Mouse (Mus musculus) spleen, postnatal 14 days (tissue): ENCODE measurements around the gene Fam43b.
A peak's percentile ranks its signal among the peaks of the same experiment; 100 is the strongest.

Experiments
- DNase-seq, 2 experiments: peaks; one replicate each; pipeline ENCODE4 v3.0.0; 2021 to 2022; ENCODE audit warnings: low spot score in 2 of 2

Fam43b gene

DNA sequence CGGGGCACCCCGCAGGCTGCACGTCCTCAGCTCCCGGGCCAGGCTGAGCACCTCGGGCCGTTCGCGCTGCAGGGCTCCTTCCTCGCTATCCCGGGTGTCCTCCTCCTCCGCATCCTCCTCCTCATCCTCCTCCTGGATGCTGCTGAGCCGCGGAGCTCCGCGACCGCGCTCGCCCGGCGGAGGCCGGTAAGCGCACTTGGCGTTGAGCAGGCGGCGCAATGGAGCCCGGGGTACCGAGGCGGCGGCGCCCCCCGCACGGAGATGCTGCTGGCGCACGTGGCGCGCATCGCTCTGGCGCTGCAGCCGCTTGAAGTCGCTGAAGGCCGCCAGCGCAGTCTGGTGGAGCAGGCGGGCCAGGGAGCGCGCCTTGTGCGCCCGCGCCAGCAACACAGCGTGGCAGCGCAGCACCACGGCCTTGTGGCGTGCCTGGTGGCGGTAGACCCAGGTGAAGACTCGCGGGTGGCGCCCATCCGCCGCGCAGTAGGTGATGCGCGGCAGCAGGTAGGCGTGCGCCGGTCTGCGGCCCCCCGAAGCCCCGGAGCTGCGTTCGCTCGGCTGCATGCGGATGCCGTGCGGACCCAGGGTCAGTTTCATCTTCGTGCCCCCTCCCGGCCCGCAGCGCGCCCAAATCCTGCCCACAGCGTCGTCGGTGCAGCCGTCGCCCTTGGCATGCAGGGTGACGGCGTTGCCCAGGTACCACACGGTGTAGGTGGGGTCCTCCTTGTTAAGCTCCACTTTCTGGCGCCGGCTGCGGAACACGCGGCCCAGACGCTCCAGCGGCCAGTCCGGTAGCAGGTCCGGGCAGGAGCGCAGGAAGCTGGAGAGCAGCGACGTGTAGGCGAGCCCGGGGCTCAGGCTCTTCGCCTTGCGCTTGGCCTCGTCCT, 999 bp downstream of the Fam43b start:
- DNase-seq, result no peak

DNA sequence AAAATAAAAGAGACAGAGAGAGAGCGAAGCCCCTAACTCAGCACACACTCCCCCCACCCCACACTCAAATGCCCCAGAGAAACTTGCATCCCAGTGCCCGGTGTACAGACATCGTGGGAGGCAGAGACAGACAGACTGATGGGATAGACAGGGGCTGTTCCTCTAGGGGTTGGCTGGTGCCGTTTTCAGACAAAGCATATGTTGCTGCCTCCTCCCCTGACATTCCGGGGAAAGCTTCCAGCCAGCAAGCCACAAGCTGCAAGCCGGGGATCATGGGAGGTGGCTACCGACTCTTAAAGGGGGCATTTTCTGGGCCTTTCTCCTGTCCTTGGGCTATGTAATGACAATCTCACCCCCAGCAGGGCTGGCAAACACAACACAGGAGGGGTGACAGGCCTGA, 2.6 kb downstream of the Fam43b start:
- no peak for DNase-seq

GRCm38 (mm10) chr4:138383789-138384188, 12.5 kb downstream of the Fam43b start:
- no peak for DNase-seq

GRCm38 (mm10) chr4:138382462-138382861, 13.9 kb downstream of the Fam43b start:
- DNase-seq, result no peak

DNA sequence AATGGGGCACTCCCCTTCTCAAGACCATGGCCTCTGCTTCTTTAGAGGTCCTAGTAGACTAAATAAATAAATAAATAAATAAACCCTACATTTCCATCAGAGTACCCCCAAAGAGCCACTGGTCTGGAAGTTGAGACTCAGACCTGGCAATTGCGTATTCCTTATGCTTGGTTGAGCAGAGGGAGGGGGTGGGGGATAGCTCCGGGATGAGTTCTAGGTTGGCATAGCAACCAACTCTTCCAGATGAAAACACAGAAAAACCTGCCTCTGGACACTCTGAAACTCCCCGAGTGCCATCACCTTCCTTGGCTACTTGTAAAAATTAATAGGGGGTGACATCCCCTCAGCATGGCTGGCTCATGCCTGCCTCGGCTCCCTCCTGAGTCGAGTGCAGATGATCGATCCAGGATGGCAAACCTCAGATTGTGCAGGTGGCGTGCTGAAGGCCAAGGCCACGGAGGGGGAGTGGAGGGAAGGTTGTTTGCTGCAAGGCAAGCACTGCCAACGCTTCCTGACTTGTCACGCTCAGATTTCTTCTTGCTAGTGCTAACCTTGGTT, 16.1 kb downstream of the Fam43b start:
- DNase-seq, result no peak

- DNase-seq, result peak in 1 of 2 experiments; percentile 13
Observed at GRCm38 (mm10) chr4:138379091-138379840, 17.1 kb downstream of the Fam43b start.

GRCm38 (mm10) chr4:138377526-138377925, 18.8 kb downstream of the Fam43b start:
- DNase-seq, result no peak

GRCm38 (mm10) chr4:138375117-138375516, 21.2 kb downstream of the Fam43b start:
- DNase-seq, result no peak

GRCm38 (mm10) chr4:138370996-138371516, 25.3 kb downstream of the Fam43b start:
- no peak for DNase-seq

DNA sequence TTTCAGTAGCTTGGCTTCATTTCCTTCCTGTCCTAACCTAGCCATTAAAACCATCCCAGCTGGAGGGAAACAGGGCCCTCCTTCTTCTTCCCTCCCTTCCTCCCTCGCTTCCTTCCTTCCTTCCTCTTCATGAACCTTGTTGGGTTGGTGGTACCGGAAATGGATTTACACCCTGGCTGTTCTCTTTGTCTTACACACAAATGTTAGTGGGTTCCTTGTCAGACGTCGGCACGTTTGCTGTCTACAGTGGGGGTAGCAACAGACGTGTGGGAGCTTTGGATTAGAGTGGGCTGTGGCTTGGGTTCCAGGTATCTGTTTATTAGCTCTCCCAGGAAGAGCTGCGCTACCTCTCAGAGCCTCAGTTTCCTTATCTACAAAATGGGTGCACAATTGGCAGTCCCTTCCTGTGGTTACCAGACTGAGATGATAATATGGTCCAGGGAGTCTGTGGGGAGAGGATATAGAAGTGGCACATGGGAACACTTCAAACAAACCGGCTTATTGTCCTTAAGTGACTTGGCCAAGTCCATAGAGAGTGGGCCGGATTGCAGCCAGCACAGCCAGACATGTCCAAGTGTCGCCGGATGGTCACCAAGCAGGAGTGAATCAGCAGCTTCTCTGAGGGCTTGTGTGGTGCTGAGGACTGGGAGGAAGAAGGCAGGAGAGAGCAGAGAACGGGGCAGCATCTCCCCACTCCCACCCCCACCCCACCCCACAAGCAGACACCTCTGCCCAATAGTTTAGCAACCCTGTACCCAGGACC, 27.6 kb downstream of the Fam43b start:
- no peak for DNase-seq

DNA sequence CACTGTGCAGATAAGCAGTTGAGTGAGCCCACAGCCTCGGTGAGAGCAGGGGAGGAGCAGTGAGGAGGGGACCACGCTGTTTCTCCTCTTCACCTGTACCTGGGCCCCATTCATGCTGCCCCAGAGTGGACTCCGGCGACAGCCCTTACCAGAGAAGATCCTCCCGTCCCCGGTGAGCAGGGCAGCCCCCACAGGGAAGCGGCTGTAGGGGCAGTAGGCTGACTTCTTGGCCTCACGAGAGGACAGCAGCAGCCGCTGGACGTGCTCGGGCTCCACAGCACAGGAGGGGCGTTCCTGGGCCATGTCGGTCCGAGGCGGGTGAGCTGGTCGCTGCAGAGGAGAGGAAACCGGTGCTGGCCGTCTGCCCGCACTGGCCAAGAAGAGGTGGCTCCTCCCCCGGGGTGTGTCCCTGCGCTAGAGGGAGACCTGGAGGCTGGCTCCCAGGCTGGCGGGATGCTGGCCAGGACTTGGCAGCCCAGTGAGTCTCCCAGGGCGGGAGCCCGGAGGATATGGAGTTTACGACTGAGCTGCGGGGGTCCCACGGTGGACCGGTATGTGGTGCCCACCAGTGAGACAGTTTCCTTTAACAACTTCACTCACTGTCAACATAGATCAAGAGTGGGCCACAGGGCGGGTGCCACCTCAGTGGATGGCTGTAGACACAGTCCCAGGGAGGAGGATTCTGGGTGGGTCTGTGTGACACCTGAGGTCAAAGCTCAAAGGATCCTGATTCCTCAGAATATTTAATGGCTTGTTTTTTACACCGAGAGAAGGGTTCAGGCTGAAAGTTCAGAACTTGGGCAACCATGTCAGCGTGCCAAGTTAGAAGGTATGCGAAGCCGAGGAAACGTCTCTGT, 28.5 kb downstream of the Fam43b start, which contains the start of gene Cda:
Cda (minus strand) TSS at position 352 of the 857 bp plus-strand sequence.
- peak in 1 of 2 experiments; percentile 8 for DNase-seq

- no peak for DNase-seq
Observed at GRCm38 (mm10) chr4:138366561-138366960, 29.8 kb downstream of the Fam43b start.

DNA sequence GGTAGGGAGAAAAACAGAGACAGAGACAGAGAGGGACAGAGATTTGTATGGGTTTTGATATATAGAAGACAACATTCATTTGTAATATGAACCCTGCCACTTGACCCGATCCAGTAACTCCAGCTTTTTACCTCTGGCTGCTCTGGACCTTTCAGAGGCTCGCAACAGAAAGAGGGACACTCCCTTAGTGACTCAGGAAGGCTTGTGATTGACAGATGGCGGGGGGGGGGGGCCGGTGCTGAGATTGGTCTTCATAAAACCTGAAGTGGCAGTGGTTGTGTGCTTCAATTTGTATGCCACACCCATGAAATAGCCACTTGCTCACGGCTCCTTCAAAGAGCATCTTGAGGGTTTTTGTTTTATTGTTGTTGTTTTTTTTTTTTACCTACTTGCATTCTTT, 32.8 kb downstream of the Fam43b start:
- no peak for DNase-seq

DNA sequence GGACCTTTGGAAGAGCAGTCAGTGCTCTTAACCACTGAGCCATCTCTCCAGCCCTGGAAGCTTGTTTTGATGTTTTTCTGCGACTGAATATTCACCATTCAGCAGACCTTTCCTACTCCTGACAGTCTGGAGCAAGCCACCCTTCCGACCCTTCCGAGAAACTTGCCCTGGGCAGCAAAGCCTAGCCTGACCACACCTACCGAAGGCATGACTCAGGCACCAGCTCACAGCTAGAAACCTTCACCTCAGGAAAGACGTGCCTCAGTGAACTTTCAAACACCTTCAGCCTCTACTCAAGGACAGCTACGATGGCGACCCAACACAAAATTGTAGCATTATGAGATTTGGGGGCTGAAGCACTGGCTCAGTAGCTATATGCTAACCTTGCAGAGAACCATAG, 33.4 kb downstream of the Fam43b start:
- no peak for DNase-seq

GRCm38 (mm10) chr4:138361370-138361821, 34.9 kb downstream of the Fam43b start:
- no peak for DNase-seq

DNA sequence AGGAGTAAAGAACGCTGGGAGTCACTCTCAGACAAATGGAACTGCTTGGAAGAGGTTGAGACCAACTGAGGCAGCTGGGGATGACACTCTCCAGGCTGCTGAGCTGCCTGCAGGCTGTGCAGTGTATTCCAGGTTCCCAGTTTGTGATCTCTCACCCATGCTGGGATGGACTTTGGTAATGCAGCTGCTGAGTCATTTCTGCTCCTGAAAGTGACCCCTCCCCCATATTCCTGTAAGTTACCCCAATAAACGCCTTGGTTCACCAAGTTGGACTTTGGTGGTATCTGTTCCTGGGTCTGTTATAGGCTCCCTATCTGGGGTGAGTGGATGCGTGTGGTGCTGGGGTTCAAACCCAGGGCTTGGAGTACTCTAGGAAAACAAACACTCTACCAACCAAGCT, 38.2 kb downstream of the Fam43b start:
- DNase-seq, result no peak

GRCm38 (mm10) chr4:138356551-138356950, 39.8 kb downstream of the Fam43b start:
- DNase-seq, result no peak

DNA sequence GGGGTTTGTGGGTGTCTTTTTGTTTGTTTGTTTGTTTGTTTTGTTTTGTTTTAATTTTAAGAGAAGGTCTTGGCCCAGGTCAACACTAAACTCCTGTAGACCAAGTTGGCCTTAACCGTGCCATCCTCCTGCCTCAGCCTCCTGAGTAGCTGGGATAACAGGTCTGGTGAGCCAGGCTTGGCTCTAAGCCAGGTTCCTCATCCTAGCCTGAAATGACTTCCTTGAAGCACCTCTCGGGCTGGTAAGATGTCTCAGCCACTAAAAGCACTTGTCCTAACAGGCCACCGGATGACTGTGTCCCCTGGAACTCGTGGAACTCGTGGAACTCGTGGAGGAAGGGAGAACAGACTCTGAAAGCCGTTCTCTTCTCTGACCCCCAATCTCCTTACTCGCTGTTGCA, 40.2 kb downstream of the Fam43b start:
- no peak for DNase-seq

GRCm38 (mm10) chr4:138355496-138355895, 40.8 kb downstream of the Fam43b start:
- no peak for DNase-seq

DNA sequence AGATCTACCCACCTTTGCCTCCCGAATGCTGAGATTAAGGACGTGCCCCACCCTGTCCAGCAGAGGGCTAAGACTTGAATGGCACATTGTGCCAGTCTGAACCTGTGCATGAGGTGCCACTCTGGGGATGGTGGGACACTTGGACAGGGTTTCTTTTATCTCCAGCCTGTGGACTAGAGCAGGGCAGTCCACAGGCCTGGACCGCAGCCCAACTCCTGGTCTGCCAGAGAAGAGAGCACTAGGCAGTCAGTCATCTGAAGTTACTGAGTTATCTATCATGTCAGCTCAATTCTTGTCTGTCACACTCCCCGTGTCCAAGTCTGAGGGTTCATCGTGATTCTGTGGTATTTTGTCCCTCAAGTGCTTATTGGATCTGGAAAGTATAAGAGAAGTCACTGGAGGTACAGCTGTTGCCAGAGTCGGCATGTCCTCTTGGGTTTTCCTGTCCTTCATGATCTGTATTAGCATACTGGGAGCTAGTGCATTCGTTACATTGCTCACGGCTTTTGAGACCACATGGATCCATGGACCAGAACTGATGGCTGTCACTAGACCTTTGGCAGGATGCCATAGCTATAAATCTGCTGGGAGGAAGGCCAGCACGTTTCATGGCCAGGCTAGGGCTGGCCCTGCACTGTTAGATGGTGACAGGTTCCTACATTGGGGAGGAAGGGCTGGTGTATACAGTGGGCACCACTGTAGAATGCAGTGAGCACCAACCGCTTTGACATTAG, 42.7 kb downstream of the Fam43b start:
- DNase-seq, result no peak
